Comparison of ENCODE assay signal across 27 mouse cellular contexts in the genomic region with DNA sequence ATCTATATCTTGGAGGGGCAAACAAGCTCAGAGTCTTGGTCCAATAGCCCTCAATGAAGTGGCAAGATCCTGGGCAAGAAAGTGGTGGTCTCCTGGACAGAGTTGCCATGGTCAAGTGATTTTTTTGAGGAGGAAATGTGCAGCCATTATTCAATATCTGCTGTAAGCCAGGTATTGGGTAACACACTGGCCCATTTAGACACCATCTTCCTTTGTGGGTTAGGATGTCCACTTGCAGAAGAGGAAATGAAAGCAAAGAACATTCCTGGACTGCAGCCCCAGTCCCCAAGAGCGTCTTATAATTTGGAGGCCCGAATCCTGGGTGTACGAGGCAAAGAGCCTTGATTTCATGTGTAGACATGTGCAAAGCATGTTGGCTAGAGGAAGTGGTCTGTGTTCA. TPM values are rescaled to one million over a fixed set of nuclear protein-coding genes. Genes with fewer than 3 reads are reported as not detected.
A peak's percentile ranks its signal among the peaks of the same experiment; 100 is the strongest.
DNase-seq lines count a peak whose midpoint lies in the region; ATAC-seq and TF ChIP-seq lines count a peak whose summit lies in the region.
"Had no signal": no experiment of that assay in that cellular context is flagged by ENCODE, and none has a peak within 500 bp of the region (broad histone marks: within the 10 kb centered on the region; RNA-seq: fewer than 3 reads in every experiment).

No protein-coding gene starts in this region.

- no peaks in the 10 kb centered on the region for H3K9me3 ChIP-seq in lung, postnatal 0 days (ENCODE audit: low read length)
- H3K9me3 ChIP-seq: embryonic facial prominence, embryonic 12.5 days; embryonic facial prominence, embryonic 15.5 days had no signal

- H3K4me1 ChIP-seq in lung, postnatal 0 days (ENCODE audit: insufficient read depth, low read depth, low read length), result no peaks in the 10 kb centered on the region
- H3K4me1 ChIP-seq: embryonic facial prominence, embryonic 12.5 days; embryonic facial prominence, embryonic 15.5 days had no signal

- no peak overlapping the region for H3K27ac ChIP-seq in lung, postnatal 0 days (ENCODE audit: low read length)
- H3K27ac ChIP-seq: embryonic facial prominence, embryonic 12.5 days; embryonic facial prominence, embryonic 15.5 days; hindbrain, embryonic 12.5 days had no signal

- no peak for TF ChIP-seq EP300 in lung, postnatal 0 days (IDR thresholded peaks at IDR 0.05)

- intact Hi-C loops in left cerebral cortex, postnatal 10 days (cut with DNase I), result no loop called here

- WGBS in lung, postnatal 0 days, result 89% methylated on average over 3 of the region's 3 CpGs

- no peak overlapping the region for H3K4me2 ChIP-seq in lung, postnatal 0 days (replicated peaks; ENCODE audit: low read depth, low read length)
- H3K4me2 ChIP-seq: embryonic facial prominence, embryonic 12.5 days; embryonic facial prominence, embryonic 15.5 days; heart, embryonic 11.5 days; hindbrain, embryonic 12.5 days had no signal

- no peak overlapping the region for H3K9ac ChIP-seq in lung, postnatal 0 days (replicated peaks; ENCODE audit: low read depth)
- H3K9ac ChIP-seq: embryonic facial prominence, embryonic 12.5 days; embryonic facial prominence, embryonic 15.5 days; forebrain, postnatal 0 days; hindbrain, embryonic 12.5 days had no signal

- no peaks in the 10 kb centered on the region for H3K36me3 ChIP-seq in lung, postnatal 0 days (ENCODE audit: insufficient read depth, low read length)
- H3K36me3 ChIP-seq: embryonic facial prominence, embryonic 12.5 days; embryonic facial prominence, embryonic 15.5 days; hindbrain, embryonic 12.5 days had no signal

- no peak for ATAC-seq in lung, postnatal 0 days
- peak; percentile 61 for ATAC-seq in common myeloid progenitor, adult 5-6 weeks (replicated peaks; ENCODE audit: low read depth, poor library complexity, severe bottlenecking)
- ATAC-seq in megakaryocyte progenitor cell, adult 5-6 weeks (replicated peaks; ENCODE audit: poor library complexity), result peak; percentile 69
- ATAC-seq: activated CD4-positive, CD25-positive, alpha-beta regulatory T cell, adult 4 months; forebrain, embryonic 14.5 days; forebrain, postnatal 0 days; hindbrain, embryonic 16.5 days had no signal

- no peak overlapping the region for H3K4me3 ChIP-seq in lung, postnatal 0 days (ENCODE audit: low read depth, low read length)
- H3K4me3 ChIP-seq: embryonic facial prominence, embryonic 12.5 days; embryonic facial prominence, embryonic 15.5 days; hindbrain, embryonic 12.5 days had no signal

- no peak for TF ChIP-seq CTCF in lung, postnatal 0 days (IDR thresholded peaks at IDR 0.05)

- no peaks in the 10 kb centered on the region for H3K27me3 ChIP-seq in lung, postnatal 0 days (replicated peaks; ENCODE audit: insufficient read depth, low read length)

- DNase-seq in lung, postnatal 0 days (ENCODE audit: low spot score), result peak; percentile 13
- no peak for DNase-seq in lung, adult 18-20 months
- DNase-seq in frontal cortex, postnatal 36 days (ENCODE audit: low spot score in 2 of 2), result no peak
- DNase-seq in left cerebral cortex, postnatal 10 days (ENCODE audit: extremely low spot score in 1 of 2, low spot score in 2 of 2), result no peak
- no peak for DNase-seq in layer of hippocampus, adult 9-11 months
- DNase-seq: adrenal gland, adult 8-10 months; adrenal gland, postnatal 25 days; cerebellum, adult 18-20 months; cerebellum, adult 9-10 months; cerebellum, postnatal 14 days; forebrain, postnatal 0 days; gastrocnemius, postnatal 36 days; heart, adult 11 months had no signal

RNA-seq across cellular contexts. Expression of gene Pitx1, which starts 56.3 kb away (rescaled TPM):
- polyA plus RNA-seq in lung, postnatal 0 days (2015; fragmentation: Nextera tagmentation; extraction: Ambion mirVana), result not detected in 2 replicates
- not detected in 2 replicates for total RNA-seq in common myeloid progenitor, adult 5-6 weeks (2017)
- not detected in 2 replicates for total RNA-seq in megakaryocyte progenitor cell, adult 5-6 weeks (2015)
- not detected in 2 replicates for total RNA-seq in megakaryocyte progenitor cell, adult 5-6 weeks (2017)
- not detected for total RNA-seq in left cerebral cortex, postnatal 10 days (2021)
- total RNA-seq: adrenal gland, adult 8-10 months; adrenal gland, postnatal 25 days; forebrain, postnatal 0 days; heart, adult 8-10 months; heart, postnatal 25 days; hematopoietic stem cell, adult 5-6 weeks had no signal
- polyA plus RNA-seq: activated CD4-positive, CD25-positive, alpha-beta regulatory T cell, adult 4 months; forebrain, embryonic 14.5 days; forebrain, postnatal 0 days; frontal cortex, adult 2 months; heart, postnatal 0 days; hindbrain, embryonic 16.5 days had no signal
